Mouse (Mus musculus): ENCODE data around the gene Lgals2.

- no peak for TF ChIP-seq GATA1 (IDR thresholded peaks at IDR 0.05; ENCODE audit: low read length)
- no peak for TF ChIP-seq TAL1 (IDR thresholded peaks at IDR 0.05; ENCODE audit: low read length)
Measured at GRCm38 (mm10) chr15:78807141-78807540, 48.2 kb downstream of the Lgals2 start.

All from erythroblast, embryonic 14.5 days (primary cell).